Mouse (Mus musculus) liver, postnatal 0 days (tissue): ENCODE measurements around the gene Atg2b. TPM values are rescaled to one million over a fixed set of nuclear protein-coding genes. Genes with fewer than 3 reads are reported as not detected.
A peak's percentile ranks its signal among the peaks of the same experiment; 100 is the strongest.

Experiments
- ATAC-seq: fragments of 200-750 bp; cut with Nextera tagmentation; 2 replicates; pipeline ENCODE4 v1.8.0; 2017; ENCODE audit warnings: mild to moderate bottlenecking, moderate library complexity
- DNase-seq: peaks from one replicate; pipeline ENCODE4 v3.0.0-alpha.2; 2016
- H3K27ac ChIP-seq: fragments of 300-500 bp; sonication (generic); 2 replicates; pipeline ENCODE4 v1.5.1; 2014; ENCODE audit warnings: antibody characterized with exemption, moderate library complexity, mild to moderate bottlenecking, low read depth
- H3K27me3 ChIP-seq: fragments of 300-500 bp; sonication (generic); 2 replicates; pipeline ENCODE4 v1.6.1; 2014; ENCODE audit warnings: low read length, control low read depth, mixed read lengths; ENCODE audit not compliant: insufficient read depth
- H3K36me3 ChIP-seq: fragments of 300-500 bp; sonication (generic); replicated peaks from 2 replicates; pipeline ENCODE4 v1.6.1; 2014; ENCODE audit warnings: mild to moderate bottlenecking, control low read depth, low read length, moderate library complexity, mixed read lengths; ENCODE audit not compliant: insufficient read depth
- H3K4me1 ChIP-seq: fragments of 300-500 bp; sonication (generic); 2 replicates; pipeline ENCODE4 v1.6.1; 2014; ENCODE audit warnings: antibody characterized with exemption, mild to moderate bottlenecking, control low read depth; ENCODE audit not compliant: insufficient read depth
- H3K4me2 ChIP-seq: fragments of 300-500 bp; sonication (generic); 2 replicates; pipeline ENCODE4 v1.6.1; 2014; ENCODE audit warnings: low read depth, mild to moderate bottlenecking, low read length, moderate library complexity, mixed read lengths
- H3K4me3 ChIP-seq: fragments of 300-500 bp; sonication (generic); 2 replicates; pipeline ENCODE4 v1.5.1; 2014; ENCODE audit warnings: low read depth, low read length
- H3K9ac ChIP-seq: fragments of 300-500 bp; sonication (generic); replicated peaks from 2 replicates; pipeline ENCODE4 v1.6.1; 2014; ENCODE audit warnings: mild to moderate bottlenecking, moderate library complexity
- H3K9me3 ChIP-seq: fragments of 300-500 bp; sonication (generic); 2 replicates; pipeline ENCODE4 v1.6.1; 2016; ENCODE audit warnings: mild to moderate bottlenecking, control low read depth, low read length, mixed read lengths
- CTCF ChIP-seq: sonication (generic); IDR thresholded peaks from 2 replicates; pipeline ENCODE4 v1.5.1; 2016; ENCODE audit warnings: antibody characterized with exemption, low read depth
- EP300 ChIP-seq: IDR thresholded peaks from 2 replicates; pipeline ENCODE4 v1.6.1; 2016; ENCODE audit warnings: antibody characterized with exemption, low read depth, mild to moderate bottlenecking
- WGBS: fragments of 180-500 bp; shearing (Covaris S2); extraction: QIAGEN DNeasy Blood & Tissue Kit; methylation state at CpG from one replicate; pipeline ENCODE4 v1.1.7; 2014; ENCODE audit not compliant: insufficient replicate concordance; 5-methylcytosine and 5-hydroxymethylcytosine counted together
- polyA plus RNA-seq: library from polyadenylated mRNA; unstranded; fragments of >200 nt; fragmentation: Nextera tagmentation; extraction: Ambion mirVana; gene quantifications from 2 replicates; pipeline ENCODE4 v1.2.1, GENCODE M21; 2015

The Atg2b gene
- polyA plus RNA-seq, 1 experiment from 2014 or later: 4.0 TPM

- 82% methylated on average over 3 of the region's 3 CpGs for WGBS
- 0 out of 2 replicates have a peak overlapping the region, but pooled peaks have one; percentile 91 for H3K4me3 ChIP-seq
- no peaks in the 10 kb centered on the region for H3K9me3 ChIP-seq
- peaks cover 28% of the 10 kb centered on the region for H3K4me1 ChIP-seq
- H3K27me3 ChIP-seq: no peaks in the 10 kb centered on the region
- TF ChIP-seq CTCF (no peak), EP300 (0 out of 2 replicates have a peak, but pooled peaks have one; percentile 22)
- DNase-seq (no peak), ATAC-seq (peak; percentile 16)
- no peak overlapping the region for H3K4me2 ChIP-seq
- peak overlapping the region; percentile 97 for H3K27ac ChIP-seq
- H3K36me3 ChIP-seq: peaks cover 7% of the 10 kb centered on the region
- H3K9ac ChIP-seq: no peak overlapping the region
Measured at GRCm38 (mm10) chr12:105686791-105687190, 1.8 kb upstream of the Atg2b start.

GRCm38 (mm10) chr12:105683933-105684901 is 794 bp downstream of the Atg2b start, which contains the start of gene Gskip:
Gskip (plus strand) TSS chr12:105684829.
- Histone ChIP-seq H3K27ac (peak within 1 kb of the TSS; percentile 97), H3K27me3 (no peaks in the 10 kb centered on the region), H3K36me3 (peaks cover 2% of the 10 kb centered on the region; the same call in 1 of the 2 replicates), H3K4me3 (peak within 1 kb of the TSS; percentile 91), H3K9me3 (no peaks in the 10 kb centered on the region), H3K4me1 (peaks cover 27% of the 10 kb centered on the region), H3K9ac (peak within 1 kb of the TSS; percentile 93), H3K4me2 (peak within 1 kb of the TSS; percentile 98)
- peak; percentile 65 for DNase-seq
- under 1% methylated on average over 41 of the region's 41 CpGs for WGBS
- TF ChIP-seq EP300 (no peak), CTCF (0 out of 2 replicates have a peak, but pooled peaks have one; percentile 8)
- ATAC-seq: peak; percentile 28

- no peak overlapping the region for H3K9ac ChIP-seq
- ATAC-seq: no peak
- H3K4me3 ChIP-seq: no peak overlapping the region
- H3K27me3 ChIP-seq: no peaks in the 10 kb centered on the region
- no peak for DNase-seq
- H3K36me3 ChIP-seq: peaks cover 19% of the 10 kb centered on the region
- no peaks in the 10 kb centered on the region for H3K9me3 ChIP-seq
- H3K27ac ChIP-seq: no peak overlapping the region
- H3K4me1 ChIP-seq: peaks cover 9% of the 10 kb centered on the region; the same call in 1 of the 2 replicates
- no peak overlapping the region for H3K4me2 ChIP-seq
- TF ChIP-seq EP300 (no peak), CTCF (no peak)
- 58% methylated on average over 3 of the region's 3 CpGs for WGBS
Measured at GRCm38 (mm10) chr12:105678762-105679161, 6.2 kb downstream of the Atg2b start.

- H3K9me3 ChIP-seq: no peaks in the 10 kb centered on the region
- H3K4me1 ChIP-seq: peaks cover 9% of the 10 kb centered on the region; the same call in 1 of the 2 replicates
- peaks cover 20% of the 10 kb centered on the region for H3K36me3 ChIP-seq
- WGBS: 91% methylated on average over 7 of the region's 7 CpGs
- no peak overlapping the region for H3K9ac ChIP-seq
- ATAC-seq: no peak
- no peaks in the 10 kb centered on the region for H3K27me3 ChIP-seq
- no peak for TF ChIP-seq CTCF
- TF ChIP-seq EP300: no peak
- H3K27ac ChIP-seq: no peak overlapping the region
- no peak overlapping the region for H3K4me3 ChIP-seq
- no peak overlapping the region for H3K4me2 ChIP-seq
- DNase-seq: no peak
Measured at GRCm38 (mm10) chr12:105678211-105678610, 6.8 kb downstream of the Atg2b start.

GRCm38 (mm10) chr12:105676274-105676673 is 8.7 kb downstream of the Atg2b start:
- WGBS: 72% methylated on average over 8 of the region's 8 CpGs
- Histone ChIP-seq H3K4me1 (no peaks in the 10 kb centered on the region), H3K9me3 (no peaks in the 10 kb centered on the region), H3K36me3 (peaks cover 23% of the 10 kb centered on the region), H3K9ac (no peak overlapping the region), H3K4me2 (no peak overlapping the region), H3K4me3 (no peak overlapping the region), H3K27me3 (no peaks in the 10 kb centered on the region), H3K27ac (no peak overlapping the region)
- peak; percentile 54; the same call in 1 of the 2 replicates for ATAC-seq
- no peak for DNase-seq
- TF ChIP-seq EP300 (no peak), CTCF (no peak)

GRCm38 (mm10) chr12:105655850-105656249 is 29.2 kb downstream of the Atg2b start:
- 91% methylated on average over 7 of the region's 7 CpGs for WGBS
- H3K36me3 ChIP-seq: peaks cover 85% of the 10 kb centered on the region
- no peak for ATAC-seq

More at GRCm38 (mm10) chr12:105655850-105656249, 29.2 kb downstream of the Atg2b start:
- H3K27me3 ChIP-seq: no peaks in the 10 kb centered on the region
- H3K27ac ChIP-seq: no peak overlapping the region
- H3K4me1 ChIP-seq: no peaks in the 10 kb centered on the region
- H3K4me2 ChIP-seq: no peak overlapping the region
- H3K4me3 ChIP-seq: no peak overlapping the region
- no peak overlapping the region for H3K9ac ChIP-seq
- TF ChIP-seq EP300: no peak
- DNase-seq: no peak
- no peaks in the 10 kb centered on the region for H3K9me3 ChIP-seq
